Mouse (Mus musculus) neural tube, embryonic 11.5 days (tissue): ENCODE results near the gene Sstr2. TPM values are rescaled to one million over a fixed set of nuclear protein-coding genes. Genes with fewer than 3 reads are reported as not detected.

Source experiments
- ATAC-seq: fragments of 200-750 bp; cut with Nextera tagmentation; 2 replicates; pipeline ENCODE4 v1.8.0; 2017; ENCODE audit warnings: moderate number of reproducible peaks, mild to moderate bottlenecking, moderate TSS enrichment, moderate library complexity; ENCODE audit not compliant: insufficient read depth, low FRiP score, low TSS enrichment
- DNase-seq: peaks from one replicate; pipeline ENCODE4 v3.0.0-alpha.2; 2015; ENCODE audit warnings: low spot score
- H3K27ac ChIP-seq: fragments of 300-500 bp; sonication (generic); 2 replicates; pipeline ENCODE4 v1.5.1; 2014; ENCODE audit warnings: low read depth, mild to moderate bottlenecking, low read length
- H3K27me3 ChIP-seq: fragments of 300-500 bp; sonication (generic); 2 replicates; pipeline ENCODE4 v1.6.1; 2014; ENCODE audit warnings: mild to moderate bottlenecking, low read length, mixed read lengths; ENCODE audit not compliant: control insufficient read depth, insufficient read depth
- H3K36me3 ChIP-seq: fragments of 300-500 bp; sonication (generic); 2 replicates; pipeline ENCODE4 v1.6.1; 2014; ENCODE audit warnings: mild to moderate bottlenecking, low read length, moderate library complexity, mixed read lengths; ENCODE audit not compliant: control insufficient read depth, insufficient read depth
- H3K4me1 ChIP-seq: fragments of 300-500 bp; sonication (generic); 2 replicates; pipeline ENCODE4 v1.6.1; 2014; ENCODE audit warnings: low read length, mixed read lengths; ENCODE audit not compliant: control insufficient read depth, insufficient read depth
- H3K4me2 ChIP-seq: fragments of 300-500 bp; sonication (generic); 2 replicates; pipeline ENCODE4 v1.6.1; 2014; ENCODE audit warnings: low read depth, mild to moderate bottlenecking, moderate library complexity
- H3K4me3 ChIP-seq: fragments of 300-500 bp; sonication (generic); 2 replicates; pipeline ENCODE4 v1.5.1; 2014; ENCODE audit warnings: low read depth, low read length
- H3K9ac ChIP-seq: fragments of 300-500 bp; sonication (generic); 2 replicates; pipeline ENCODE4 v1.6.1; 2014; ENCODE audit warnings: mild to moderate bottlenecking, low read length
- H3K9me3 ChIP-seq: fragments of 300-500 bp; sonication (generic); 2 replicates; pipeline ENCODE4 v1.6.1; 2016; ENCODE audit warnings: low read length; ENCODE audit not compliant: control insufficient read depth
- WGBS: fragments of 180-500 bp; shearing (Covaris S2); extraction: QIAGEN DNeasy Blood & Tissue Kit; methylation state at CpG from one replicate; pipeline ENCODE4 v1.1.7; 2014; 5-methylcytosine and 5-hydroxymethylcytosine counted together
- polyA plus RNA-seq: library from polyadenylated mRNA; unstranded; fragments of >200 nt; fragmentation: Nextera tagmentation; extraction: Ambion mirVana; gene quantifications from 2 replicates; pipeline ENCODE4 v1.2.1, GENCODE M21; 2014

Sstr2 gene
- polyA plus RNA-seq, 1 experiment from 2014 or later: 23.8 TPM

DNA sequence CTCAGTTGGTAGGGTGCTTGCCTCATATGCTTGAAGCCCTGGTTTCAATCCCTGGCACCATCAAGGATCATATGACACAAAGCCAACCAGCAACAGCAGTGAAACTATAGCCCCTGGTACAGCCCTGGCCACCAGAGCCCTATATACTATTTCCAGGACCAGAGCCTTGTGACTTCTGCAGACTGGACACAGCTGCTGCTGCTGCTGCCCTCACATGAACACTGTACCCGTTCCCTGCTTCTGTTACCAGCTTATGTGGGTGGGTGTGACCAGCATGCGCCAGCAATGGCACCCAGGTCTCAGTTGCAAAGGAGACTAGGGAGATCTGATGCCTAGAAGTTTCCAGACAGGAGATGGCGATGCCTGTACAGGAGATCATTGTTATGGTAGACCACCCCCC lies 21.5 kb upstream of the Sstr2 start:
- no peaks in the 10 kb centered on the region for H3K27me3 ChIP-seq
- H3K4me1 ChIP-seq: no peaks in the 10 kb centered on the region
- no peak for ATAC-seq

DNA sequence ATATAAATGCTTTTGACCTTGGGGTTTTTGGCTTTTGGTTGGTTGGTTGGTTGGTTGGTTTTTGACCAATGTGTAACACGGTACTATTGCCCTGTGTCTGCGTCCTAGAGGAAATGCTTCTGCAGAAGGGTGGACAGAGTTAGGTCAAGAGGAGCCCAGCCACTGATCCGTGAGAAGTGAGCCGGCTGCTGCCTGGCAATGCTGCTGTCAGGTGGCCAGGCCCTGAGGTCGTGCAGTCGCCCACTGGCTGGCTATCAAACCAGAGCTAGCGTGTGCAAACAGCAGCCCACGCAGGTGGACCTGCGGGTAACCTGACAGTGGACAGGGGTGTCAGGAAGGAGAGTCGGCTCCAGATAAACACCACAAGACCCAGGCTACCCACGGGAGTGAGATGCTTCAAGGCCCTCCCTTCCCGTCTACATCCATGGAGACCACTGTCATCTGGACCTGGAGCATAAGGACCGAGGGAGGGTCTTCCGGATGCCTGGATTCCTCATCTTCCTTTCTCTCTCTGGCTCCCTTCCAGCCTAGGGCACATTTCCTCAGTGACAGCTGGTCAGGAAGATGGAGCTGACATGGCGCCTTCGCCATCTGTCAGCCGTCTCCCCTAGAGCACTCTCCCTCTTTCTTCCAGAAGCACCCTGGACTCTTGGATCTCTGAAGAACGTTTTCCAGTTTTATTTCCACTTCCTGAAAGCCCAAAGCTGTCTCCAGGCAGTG lies 18.5 kb upstream of the Sstr2 start:
- 0 out of 2 replicates have a peak overlapping the region, but pooled peaks have one; percentile 50 for H3K27ac ChIP-seq
- H3K27me3 ChIP-seq: no peaks in the 10 kb centered on the region
- H3K4me3 ChIP-seq: no peak overlapping the region
- no peak overlapping the region for H3K9ac ChIP-seq
- no peaks in the 10 kb centered on the region for H3K4me1 ChIP-seq
- no peaks in the 10 kb centered on the region for H3K36me3 ChIP-seq
- 79% methylated on average over 18 of the region's 18 CpGs for WGBS
- no peak for ATAC-seq
- H3K4me2 ChIP-seq: no peak overlapping the region
- DNase-seq: peak; percentile 32
- no peaks in the 10 kb centered on the region for H3K9me3 ChIP-seq

More for the DNA sequence above, 21.5 kb upstream of the Sstr2 start:
- H3K4me2 ChIP-seq: no peak overlapping the region
- no peaks in the 10 kb centered on the region for H3K36me3 ChIP-seq
- no peak for DNase-seq
- 92% methylated on average over 3 of the region's 3 CpGs for WGBS
- no peak overlapping the region for H3K4me3 ChIP-seq
- no peak overlapping the region for H3K9ac ChIP-seq
- no peak overlapping the region for H3K27ac ChIP-seq
- H3K9me3 ChIP-seq: no peaks in the 10 kb centered on the region

DNA sequence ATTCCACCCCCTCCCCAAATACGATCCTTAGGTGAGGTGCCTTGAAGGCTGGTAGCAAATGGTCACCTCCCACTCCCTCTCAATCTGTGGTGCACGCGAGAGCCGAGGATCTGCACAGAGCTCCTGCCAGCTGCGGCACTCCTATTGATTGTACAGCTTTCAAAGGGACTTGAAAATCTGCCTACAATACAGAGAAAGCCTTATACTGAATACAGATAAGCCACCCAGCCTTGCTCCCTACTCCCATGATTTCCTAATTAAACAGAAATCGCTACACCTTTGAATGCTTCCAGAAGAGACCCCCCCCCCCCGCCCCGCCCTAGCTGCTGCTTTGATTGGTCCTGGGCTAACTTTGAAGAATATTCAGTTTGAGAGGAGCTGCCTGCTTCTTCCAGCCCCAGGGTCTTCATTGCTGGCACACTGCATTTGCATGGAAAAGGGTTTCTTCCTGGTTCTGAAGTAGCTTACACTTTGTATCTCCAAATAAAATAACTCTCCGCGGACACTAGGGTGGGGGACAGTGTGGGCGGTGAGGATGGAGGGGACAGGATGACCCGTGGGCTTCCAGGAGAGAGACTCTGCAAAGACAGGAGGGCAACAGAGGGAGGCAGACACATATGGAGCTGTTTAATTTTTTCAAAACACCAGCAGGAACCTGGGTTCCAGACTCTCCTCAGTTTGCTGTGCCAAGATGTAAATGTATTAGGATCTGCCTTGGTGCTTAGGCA lies 17.4 kb upstream of the Sstr2 start:
- Histone ChIP-seq H3K9me3 (no peaks in the 10 kb centered on the region), H3K9ac (no peak overlapping the region), H3K36me3 (no peaks in the 10 kb centered on the region), H3K27me3 (no peaks in the 10 kb centered on the region), H3K27ac (peak overlapping the region; percentile 55), H3K4me1 (no peaks in the 10 kb centered on the region), H3K4me2 (no peak overlapping the region), H3K4me3 (no peak overlapping the region)
- DNase-seq: peak; percentile 37
- peak; percentile 67; the same call in 1 of the 2 replicates for ATAC-seq
- WGBS: 57% methylated on average over 12 of the region's 12 CpGs

DNA sequence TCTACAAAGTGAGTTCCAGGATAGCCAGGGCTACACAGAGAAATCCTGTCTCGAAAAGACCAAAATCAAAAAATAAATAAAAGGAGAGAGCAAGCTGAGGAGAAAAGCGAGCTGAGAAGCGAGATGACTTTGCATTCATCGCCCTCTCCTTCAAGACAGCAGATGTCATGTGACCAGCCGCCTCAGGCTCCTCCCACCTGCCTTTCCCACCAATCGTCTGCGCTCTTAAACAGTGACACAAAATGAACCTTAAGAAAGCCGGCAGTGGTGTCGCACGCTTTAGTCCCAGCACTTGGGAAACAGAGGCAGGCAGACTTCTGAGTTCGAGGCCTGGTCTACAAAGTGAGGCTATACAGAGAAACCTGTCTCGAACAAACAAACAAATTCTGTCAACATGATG lies 11.6 kb upstream of the Sstr2 start:
- Histone ChIP-seq H3K4me2 (no peak overlapping the region), H3K4me1 (peaks cover 5% of the 10 kb centered on the region; the same call in 1 of the 2 replicates), H3K36me3 (no peaks in the 10 kb centered on the region), H3K4me3 (no peak overlapping the region), H3K9ac (no peak overlapping the region), H3K27ac (no peak overlapping the region), H3K9me3 (no peaks in the 10 kb centered on the region), H3K27me3 (no peaks in the 10 kb centered on the region)
- ATAC-seq (no peak), DNase-seq (no peak)
- WGBS: 95% methylated on average over 12 of the region's 12 CpGs

DNA sequence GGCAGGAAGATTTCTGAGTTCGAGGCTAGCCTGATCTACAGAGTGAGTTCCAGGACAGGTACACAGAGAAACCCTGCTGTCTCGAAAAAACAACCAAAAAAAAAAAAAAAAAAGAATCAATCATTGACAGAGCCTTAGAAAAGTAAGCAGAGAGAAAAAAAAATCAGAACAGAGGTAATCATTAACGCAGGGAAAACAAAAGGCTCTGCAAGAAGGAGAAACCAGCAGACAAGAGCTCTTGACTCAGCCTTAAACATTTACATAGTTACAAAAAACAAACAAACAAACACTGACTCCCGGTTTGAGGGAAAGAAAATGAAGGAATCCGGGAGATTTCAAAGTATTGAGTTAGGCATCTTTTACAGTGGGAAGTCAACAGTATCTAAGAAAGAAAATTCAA lies 9.6 kb upstream of the Sstr2 start:
- no peaks in the 10 kb centered on the region for H3K27me3 ChIP-seq
- no peak overlapping the region for H3K9ac ChIP-seq
- H3K4me3 ChIP-seq: no peak overlapping the region
- H3K36me3 ChIP-seq: no peaks in the 10 kb centered on the region
- no peak overlapping the region for H3K27ac ChIP-seq
- no peak overlapping the region for H3K4me2 ChIP-seq
- ATAC-seq (no peak), DNase-seq (no peak)
- no peaks in the 10 kb centered on the region for H3K9me3 ChIP-seq
- peaks cover 5% of the 10 kb centered on the region; the same call in 1 of the 2 replicates for H3K4me1 ChIP-seq
- 84% methylated on average over 5 of the region's 5 CpGs for WGBS

DNA sequence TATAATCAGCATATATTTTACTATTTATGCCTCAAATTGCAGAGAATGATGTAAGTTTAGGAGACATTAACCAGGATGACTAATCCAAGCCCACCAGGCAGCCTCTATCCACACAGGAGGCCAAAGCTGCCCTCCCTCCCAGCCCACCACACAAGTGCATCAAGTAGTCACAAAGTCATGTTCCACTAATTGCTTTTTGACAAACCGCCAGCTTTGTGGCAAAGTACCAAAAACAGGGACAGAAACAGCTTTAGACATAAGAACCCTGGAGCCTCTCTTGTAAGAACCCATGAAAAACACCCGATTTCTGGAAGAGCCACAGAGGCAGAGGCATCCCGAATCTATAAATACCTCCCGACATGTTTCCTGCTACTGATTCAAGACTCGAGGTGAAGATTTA lies 8.9 kb upstream of the Sstr2 start:
- H3K27me3 ChIP-seq: no peaks in the 10 kb centered on the region
- H3K4me3 ChIP-seq: no peak overlapping the region
- no peak overlapping the region for H3K4me2 ChIP-seq
- whole genome bisulfite sequencing: 73% methylated on average over 5 of the region's 5 CpGs
- peaks cover 5% of the 10 kb centered on the region; the same call in 1 of the 2 replicates for H3K4me1 ChIP-seq
- DNase-seq: no peak
- no peak overlapping the region for H3K27ac ChIP-seq
- H3K9ac ChIP-seq: no peak overlapping the region
- no peak for ATAC-seq
- H3K9me3 ChIP-seq: no peaks in the 10 kb centered on the region
- no peaks in the 10 kb centered on the region for H3K36me3 ChIP-seq

DNA sequence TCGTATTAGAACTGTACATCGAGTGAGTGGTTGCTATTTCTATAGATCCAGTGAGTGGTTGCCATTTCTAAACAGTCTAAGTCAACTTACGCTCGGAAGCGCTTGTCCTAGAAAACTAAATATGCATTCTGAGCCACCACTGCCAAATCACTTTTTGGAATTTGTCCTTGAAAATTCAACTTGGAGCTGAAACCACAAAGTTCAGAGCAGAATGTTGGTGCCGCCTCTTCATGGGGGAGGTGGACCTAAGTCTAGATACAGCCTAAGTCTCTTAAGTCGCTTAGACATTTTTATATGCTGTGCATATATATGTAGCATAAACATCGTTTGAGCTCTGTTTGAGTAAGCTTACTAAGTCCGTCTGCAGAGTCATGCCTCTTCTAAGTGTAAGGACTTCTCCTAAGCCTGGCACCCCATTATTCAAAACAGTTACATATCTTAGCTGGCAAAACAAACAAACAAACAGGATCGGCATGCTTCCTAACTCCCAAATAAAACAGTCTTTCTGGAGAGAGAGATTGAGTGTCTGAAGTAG lies 8.0 kb upstream of the Sstr2 start:
- Histone ChIP-seq H3K4me2 (no peak overlapping the region), H3K4me3 (no peak overlapping the region), H3K4me1 (peaks cover 5% of the 10 kb centered on the region; the same call in 1 of the 2 replicates), H3K27me3 (no peaks in the 10 kb centered on the region), H3K9me3 (no peaks in the 10 kb centered on the region), H3K9ac (no peak overlapping the region), H3K36me3 (no peaks in the 10 kb centered on the region), H3K27ac (peak overlapping the region; percentile 85)
- WGBS: 86% methylated on average over 10 of the region's 10 CpGs
- DNase-seq (no peak), ATAC-seq (no peak)

DNA sequence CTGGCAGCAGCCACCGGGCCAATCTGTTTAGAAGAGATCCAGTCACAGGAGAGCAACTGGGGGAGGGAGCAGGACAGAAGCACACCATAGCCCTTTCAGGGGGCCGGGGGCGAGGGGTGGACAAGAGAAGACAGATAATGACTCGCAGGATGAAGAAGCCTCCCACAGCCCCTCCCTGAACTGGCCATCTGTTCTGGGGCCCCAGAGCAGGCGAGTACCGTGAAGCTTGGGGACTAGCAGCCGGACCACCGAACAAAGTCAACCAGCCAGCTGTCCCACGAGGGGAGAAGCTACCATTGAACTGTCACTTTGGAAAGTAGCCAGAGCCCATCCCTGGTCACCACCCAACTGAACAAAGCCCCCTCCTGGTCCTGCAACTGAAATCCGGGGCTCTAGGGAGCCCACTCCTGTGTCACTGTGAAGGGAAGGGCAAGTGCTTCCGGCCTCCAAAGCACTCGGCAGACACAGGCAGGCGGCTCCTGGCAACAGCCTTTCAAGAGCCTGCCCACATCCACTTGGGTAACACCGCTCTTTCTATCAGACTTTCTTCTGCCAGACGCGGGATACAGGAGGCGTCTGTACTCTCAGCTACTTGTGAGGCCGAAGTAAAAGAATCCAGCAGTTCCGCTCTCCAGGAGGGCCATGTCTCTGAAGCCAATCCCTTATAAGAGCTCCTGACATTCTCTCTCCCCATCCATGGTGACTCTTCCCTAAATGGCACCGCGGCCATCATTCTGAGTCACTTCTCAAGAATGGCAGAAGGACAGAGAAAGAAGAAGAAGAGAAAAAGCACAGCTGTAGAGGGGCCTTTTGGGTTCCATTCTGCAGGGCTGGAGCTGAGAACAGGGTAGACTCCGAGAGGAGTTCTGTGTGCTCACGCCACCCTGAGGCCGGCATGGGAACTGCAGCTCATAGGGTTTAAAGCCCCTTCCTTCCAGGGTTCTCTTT lies 7.2 kb upstream of the Sstr2 start:
- Histone ChIP-seq H3K27ac (peak overlapping the region; percentile 85), H3K9me3 (no peaks in the 10 kb centered on the region), H3K4me1 (peaks cover 5% of the 10 kb centered on the region; the same call in 1 of the 2 replicates), H3K9ac (peak overlapping the region; percentile 39), H3K36me3 (no peaks in the 10 kb centered on the region), H3K27me3 (no peaks in the 10 kb centered on the region), H3K4me3 (no peak overlapping the region), H3K4me2 (peak overlapping the region; percentile 23)
- DNase-seq (peak; percentile 81), ATAC-seq (peak; percentile 77)
- 8% methylated on average over 24 of the region's 24 CpGs for WGBS
